Comparison of ENCODE assay signal across 8 mouse cellular contexts in the genomic region with DNA sequence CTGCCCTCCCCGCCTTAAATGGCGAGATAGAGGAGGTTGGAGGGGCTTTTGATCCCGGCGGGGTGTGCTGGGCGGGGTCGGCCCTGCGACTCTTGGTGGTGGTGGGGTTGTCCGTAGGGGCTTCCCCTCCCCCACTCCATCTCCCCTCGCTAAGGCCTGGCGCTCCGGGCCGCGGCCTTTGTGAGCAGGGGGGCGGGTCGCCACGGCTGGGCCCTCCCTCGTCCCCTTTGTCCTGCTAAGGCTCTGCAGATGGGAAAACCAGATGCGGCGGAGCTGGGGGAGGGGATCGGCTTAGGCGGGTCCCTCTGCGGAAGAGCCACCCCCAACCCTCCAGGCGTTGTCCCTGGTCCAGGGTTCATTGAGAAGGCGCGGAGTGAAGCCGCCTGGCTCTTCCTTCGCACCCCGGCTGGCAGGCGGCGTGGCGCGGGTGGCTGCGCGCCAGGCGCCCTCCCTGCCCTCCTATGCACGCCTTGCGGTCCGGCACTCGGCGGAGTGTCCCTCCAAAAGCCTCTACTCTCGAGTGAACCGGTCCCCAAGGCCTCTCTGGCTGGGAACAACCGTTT. TPM values are rescaled to one million over a fixed set of nuclear protein-coding genes. Genes with fewer than 3 reads are reported as not detected.
DNase-seq lines count a peak whose midpoint lies in the region; ATAC-seq and TF ChIP-seq lines count a peak whose summit lies in the region.

No protein-coding gene starts in this region.

- peak; percentile 83 for ATAC-seq in forebrain, embryonic 12.5 days (ENCODE audit: low FRiP score)
- no peak for ATAC-seq in cerebellum, adult (ENCODE audit: insufficient number of reproducible peaks, low FRiP score, low TSS enrichment)

- no peak for TF ChIP-seq POLR2A in small intestine, adult 2 months (IDR thresholded peaks at IDR 0.05; ENCODE audit: low read depth, low read length)

- peak; percentile 30 for DNase-seq in thymus, postnatal 4 days
- DNase-seq in thymus, postnatal 25 days = no peak
- peak; percentile 80 for DNase-seq in heart, postnatal 25 days (ENCODE audit: low spot score)
- peak; percentile 47 to 54 for DNase-seq in layer of hippocampus, postnatal 36 days
- peak; percentile 57 for DNase-seq in lung, postnatal 36 days

- peaks cover 15% of the 10 kb centered on the region for H3K36me3 ChIP-seq in forebrain, embryonic 12.5 days (replicated peaks)
- H3K36me3 ChIP-seq in small intestine, adult 2 months (ENCODE audit: control insufficient read depth, insufficient read depth, low read length) = no peaks in the 10 kb centered on the region

- H3K4me2 ChIP-seq in forebrain, embryonic 12.5 days = peak overlapping the region; percentile 96

- peaks cover 12% of the 10 kb centered on the region; the same call in 1 of the 2 replicates for H3K27me3 ChIP-seq in forebrain, embryonic 12.5 days
- peaks cover 37% of the 10 kb centered on the region for H3K27me3 ChIP-seq in small intestine, adult 2 months (ENCODE audit: control insufficient read depth, insufficient read depth, low read length)

- peak overlapping the region; percentile 100 for H3K4me3 ChIP-seq in forebrain, embryonic 12.5 days (replicated peaks)
- peak overlapping the region; percentile 60 for H3K4me3 ChIP-seq in small intestine, adult 2 months (ENCODE audit: low read depth, low read length)

- H3K9ac ChIP-seq in forebrain, embryonic 12.5 days = peak overlapping the region; percentile 100

- TF ChIP-seq CTCF in small intestine, adult 2 months (IDR thresholded peaks at IDR 0.05; ENCODE audit: extremely low read depth, insufficient read length, insufficient replicate concordance, low read depth, low read length) = no peak

- no peaks in the 10 kb centered on the region for H3K9me3 ChIP-seq in forebrain, embryonic 12.5 days

- intact Hi-C loops in heart, postnatal 25 days (cut with DNase I) = loop anchor here (1.0 to 5.0 kb wide), 2 partner anchors 17 to 35 kb away; no protein-coding TSS in a partner anchor

- peak overlapping the region; percentile 97 for H3K27ac ChIP-seq in forebrain, embryonic 12.5 days
- peak overlapping the region; percentile 4; the same call in 1 of the 2 replicates for H3K27ac ChIP-seq in small intestine, adult 2 months (ENCODE audit: insufficient read depth, low read depth, low read length)

- peaks cover 45% of the 10 kb centered on the region for H3K4me1 ChIP-seq in forebrain, embryonic 12.5 days
- peaks cover 13% of the 10 kb centered on the region for H3K4me1 ChIP-seq in small intestine, adult 2 months (ENCODE audit: control insufficient read depth, insufficient read depth, insufficient read length, low read length)

- WGBS in forebrain, embryonic 12.5 days = under 1% methylated on average over 43 of the region's 43 CpGs
- 6% methylated on average over 42 of the region's 43 CpGs for WGBS in small intestine, adult 2 months

RNA-seq across cellular contexts. Expression of a gene that starts 1.8 kb away (rescaled TPM):
- 665 and 748 TPM in 2 replicates for polyA plus RNA-seq in forebrain, embryonic 12.5 days (2016; fragmentation: Nextera tagmentation; extraction: Ambion mirVana)
- total RNA-seq in heart, postnatal 25 days (2021) = 10 to 100 TPM; 36.6 to 42.8 TPM
- 100 to 1,000 TPM; 185 to 194 TPM for total RNA-seq in layer of hippocampus, postnatal 36 days (2021)
- 12.3 and 15.0 TPM in 2 replicates for polyA plus RNA-seq in small intestine, adult 2 months (2012; rRNA removed)

RNA-seq across cellular contexts. Expression of a gene that starts 55.4 kb away (rescaled TPM):
- 12,389 and 14,301 TPM in 2 replicates for polyA plus RNA-seq in forebrain, embryonic 12.5 days (2016; fragmentation: Nextera tagmentation; extraction: Ambion mirVana)
- 100 to 1,000 TPM; 898 to 947 TPM for total RNA-seq in heart, postnatal 25 days (2021)
- total RNA-seq in layer of hippocampus, postnatal 36 days (2021) = 1,000 to 10,000 TPM; 3,215 to 3,370 TPM
- polyA plus RNA-seq in small intestine, adult 2 months (2012; rRNA removed) = 4,701 and 11,894 TPM in 2 replicates

Comparison
In these comparisons a context has a peak if more than half of its experiments do, and no peak if none do; other contexts are left out.
1. RNA of a gene that starts 1.8 kb away (total RNA-seq): 185 to 194 TPM in layer of hippocampus, postnatal 36 days; 36.6 to 42.8 TPM in heart, postnatal 25 days; every median in the first group is over 4 times any median in the second.